Mouse (Mus musculus): ENCODE measurements around the gene Fosl1. TPM values are rescaled to one million over a fixed set of nuclear protein-coding genes. Genes with fewer than 3 reads are reported as not detected.

Gene Fosl1
- total RNA-seq, 2 experiments from 2014 or later, result not detected

GRCm38 (mm10) chr19:5424092-5424781 lies 23.1 kb upstream of the Fosl1 start:
- 0 out of 2 replicates have a peak, but pooled peaks have one; percentile 5 for ATAC-seq (replicated peaks; ENCODE audit: low FRiP score, poor library complexity, severe bottlenecking)

DNA sequence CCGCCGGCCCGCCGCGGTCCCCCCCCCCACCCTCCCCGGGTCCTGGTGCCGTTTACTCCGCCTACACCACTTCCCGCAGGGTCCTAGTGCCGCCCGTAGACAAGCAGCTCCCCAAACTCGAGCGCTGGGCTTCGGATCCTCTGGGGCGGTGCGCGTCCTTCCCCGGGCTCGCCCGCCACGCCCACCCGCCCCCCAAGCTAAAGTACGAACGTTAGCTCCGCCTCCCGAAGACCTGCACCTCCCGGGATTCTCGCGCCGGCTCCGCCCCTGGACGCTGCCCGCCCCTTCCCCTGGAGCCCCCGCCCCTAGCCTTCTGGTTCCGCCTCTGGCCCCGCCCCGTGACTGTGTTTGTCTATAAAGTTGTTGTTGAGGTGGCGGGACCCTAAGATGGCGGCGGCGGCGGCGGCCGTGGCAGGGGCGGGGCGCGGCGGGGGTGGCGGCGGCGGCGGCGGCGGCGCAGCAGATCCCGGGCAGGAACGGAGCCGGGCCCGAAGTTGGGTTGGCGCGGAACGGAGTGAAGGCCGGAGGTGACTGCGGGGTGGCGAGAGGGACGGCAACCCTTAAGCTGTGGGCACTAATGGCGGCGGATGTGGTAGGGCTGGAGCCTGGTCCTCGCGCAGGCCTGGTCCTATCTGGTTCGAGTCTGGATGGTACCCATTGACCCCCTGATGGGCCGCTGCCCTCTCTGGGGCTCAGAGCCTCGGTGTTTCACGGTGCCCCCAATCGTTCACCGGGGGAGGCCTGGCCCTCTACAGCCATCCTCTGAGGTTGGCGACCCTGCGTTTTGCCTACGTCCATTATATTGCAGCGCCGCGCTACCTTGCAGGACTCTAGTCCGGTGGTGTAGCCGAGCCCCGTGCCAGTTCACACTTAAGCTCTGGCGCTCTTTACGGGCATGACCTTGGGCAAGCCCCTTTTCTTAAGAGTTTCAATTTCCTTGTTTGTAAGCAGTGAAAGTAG lies 22.3 kb upstream of the Fosl1 start, which contains the start of the genes Drap1 and AI837181:
TSS of gene Drap1 (minus strand) at position 198 of the 960 bp plus-strand sequence.
TSS of gene AI837181 (plus strand) at position 363 of the 960 bp plus-strand sequence.
- ATAC-seq (replicated peaks; ENCODE audit: low FRiP score, poor library complexity, severe bottlenecking), result peak; percentile 78

DNA sequence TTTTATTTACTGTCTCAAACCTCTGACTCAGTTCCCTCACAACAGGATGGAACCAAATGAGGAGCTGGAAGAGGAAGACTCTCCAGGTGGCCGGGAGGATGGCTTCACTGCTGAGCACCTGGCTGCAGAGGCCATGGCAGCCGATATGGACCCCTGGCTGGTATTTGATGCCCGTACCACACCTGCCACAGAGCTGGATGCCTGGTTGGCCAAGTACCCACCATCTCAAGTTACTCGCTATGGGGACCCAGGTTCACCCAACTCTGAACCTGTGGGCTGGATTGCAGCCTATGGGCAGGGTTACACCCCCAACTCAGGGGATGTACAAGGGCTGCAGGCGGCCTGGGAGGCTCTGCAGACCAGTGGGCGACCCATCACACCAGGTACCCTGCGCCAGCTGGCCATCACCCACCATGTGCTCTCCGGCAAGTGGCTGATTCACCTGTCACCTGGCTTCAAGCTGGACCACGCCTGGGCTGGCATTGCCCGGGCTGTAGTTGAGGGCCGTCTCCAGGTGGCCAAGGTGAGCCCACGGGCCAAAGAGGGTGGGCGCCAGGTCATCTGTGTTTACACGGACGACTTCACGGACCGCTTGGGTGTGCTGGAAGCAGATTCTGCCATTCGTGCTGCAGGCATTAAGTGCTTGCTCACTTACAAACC lies 21.3 kb upstream of the Fosl1 start:
- no peak; the same call in 1 of the 2 replicates for ATAC-seq (replicated peaks; ENCODE audit: low FRiP score, poor library complexity, severe bottlenecking)

GRCm38 (mm10) chr19:5426640-5427290 lies 20.6 kb upstream of the Fosl1 start:
- ATAC-seq (replicated peaks; ENCODE audit: low FRiP score, poor library complexity, severe bottlenecking), result no peak

- ATAC-seq (replicated peaks; ENCODE audit: low FRiP score, poor library complexity, severe bottlenecking), result no peak
These were observed 19.3 kb upstream of the Fosl1 start for GRCm38 (mm10) chr19:5428083-5428482.

- ATAC-seq (replicated peaks; ENCODE audit: low FRiP score, poor library complexity, severe bottlenecking), result no peak
These were observed 18.1 kb upstream of the Fosl1 start for GRCm38 (mm10) chr19:5429219-5429618.

DNA sequence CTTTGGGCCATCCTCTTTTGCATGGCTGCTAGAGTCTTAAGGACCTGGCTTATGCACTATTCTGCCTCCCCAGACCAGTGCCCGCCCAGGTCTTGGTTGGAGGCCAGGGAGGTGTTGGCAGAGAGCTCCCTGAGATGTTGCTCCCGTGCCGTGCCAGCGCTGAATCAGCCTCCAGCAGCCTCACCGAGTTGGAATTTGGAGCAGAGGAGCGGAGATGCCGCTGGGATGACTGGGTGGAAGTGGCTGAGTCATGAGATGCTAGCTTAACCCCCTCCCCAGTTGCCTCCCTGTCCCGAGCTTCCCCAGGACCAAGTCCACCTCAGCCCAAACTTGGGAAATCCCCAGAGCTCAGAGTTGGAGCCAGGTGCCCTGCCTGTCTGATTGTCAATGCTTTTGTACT lies 17.5 kb upstream of the Fosl1 start:
- ATAC-seq (replicated peaks; ENCODE audit: low FRiP score, poor library complexity, severe bottlenecking), result no peak

GRCm38 (mm10) chr19:5430408-5430807 lies 16.9 kb upstream of the Fosl1 start:
- no peak for ATAC-seq (replicated peaks; ENCODE audit: low FRiP score, poor library complexity, severe bottlenecking)

DNA sequence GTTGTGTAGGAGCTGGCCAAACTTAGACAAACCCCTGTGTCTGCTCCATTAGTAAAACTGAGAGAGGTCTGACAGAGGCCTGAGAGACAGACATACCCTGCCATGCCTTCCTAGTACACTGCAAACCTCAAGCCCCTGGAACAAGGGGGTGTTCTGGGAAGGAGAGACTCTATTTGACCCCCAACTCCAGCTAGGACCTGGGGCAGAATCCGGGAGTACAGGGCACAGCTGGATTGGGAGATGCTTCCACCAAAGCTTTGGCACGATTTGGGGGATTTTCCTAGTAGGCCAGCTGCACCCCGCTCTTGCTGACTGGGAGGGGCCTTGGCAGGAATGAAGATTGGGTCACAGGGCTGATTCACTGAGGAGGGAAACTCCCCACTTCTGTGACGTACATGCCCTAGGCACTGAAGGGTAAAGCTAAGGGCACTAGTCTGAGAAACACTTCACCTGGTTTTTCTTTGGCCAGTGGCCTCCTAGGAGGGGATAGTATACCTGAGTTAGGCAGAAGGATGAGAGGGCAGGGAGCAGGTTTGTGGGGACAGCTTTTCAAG lies 15.4 kb upstream of the Fosl1 start:
- ATAC-seq (replicated peaks; ENCODE audit: low FRiP score, poor library complexity, severe bottlenecking), result no peak

DNA sequence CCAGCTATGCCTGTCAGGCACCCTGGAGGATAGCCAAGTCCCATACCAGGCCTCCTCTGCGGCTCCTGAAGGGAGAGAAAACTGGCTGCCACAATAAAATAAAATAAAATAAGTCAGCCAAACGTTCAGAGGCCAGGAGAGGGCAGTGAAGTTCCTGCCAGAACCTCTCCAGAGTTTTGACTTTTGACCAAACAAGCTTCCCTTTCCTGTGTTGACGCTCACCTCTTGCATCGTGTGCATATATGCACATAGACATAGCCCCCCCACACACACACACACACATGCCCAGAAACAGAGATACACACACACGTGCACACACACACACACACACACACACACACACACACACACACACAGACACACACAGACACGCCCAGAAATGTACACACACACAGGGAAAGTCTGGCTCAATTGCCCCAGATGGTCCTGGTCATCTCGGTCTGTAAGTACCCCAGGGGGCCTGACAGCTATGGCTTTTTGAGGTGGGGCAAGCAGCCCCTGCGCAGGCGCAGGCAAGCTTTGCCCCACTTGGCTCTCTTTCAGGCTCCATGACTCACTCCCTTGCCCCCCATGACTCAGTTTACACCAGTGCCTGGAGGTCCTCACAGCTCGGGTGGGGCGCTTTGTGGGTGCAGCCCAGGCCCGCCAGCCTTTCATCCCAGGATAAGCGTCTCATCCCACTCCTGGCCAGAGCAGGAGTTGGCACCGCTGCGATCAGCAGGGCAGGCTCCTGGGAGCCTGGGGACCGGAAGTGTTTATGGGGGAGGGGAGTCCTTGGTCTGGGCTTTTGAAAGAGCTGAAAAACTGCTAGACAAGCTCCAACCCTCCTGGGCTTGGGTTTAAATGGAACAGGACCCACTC lies 14.1 kb upstream of the Fosl1 start:
- ATAC-seq (replicated peaks; ENCODE audit: low FRiP score, poor library complexity, severe bottlenecking), result no peak; the same call in 1 of the 2 replicates

DNA sequence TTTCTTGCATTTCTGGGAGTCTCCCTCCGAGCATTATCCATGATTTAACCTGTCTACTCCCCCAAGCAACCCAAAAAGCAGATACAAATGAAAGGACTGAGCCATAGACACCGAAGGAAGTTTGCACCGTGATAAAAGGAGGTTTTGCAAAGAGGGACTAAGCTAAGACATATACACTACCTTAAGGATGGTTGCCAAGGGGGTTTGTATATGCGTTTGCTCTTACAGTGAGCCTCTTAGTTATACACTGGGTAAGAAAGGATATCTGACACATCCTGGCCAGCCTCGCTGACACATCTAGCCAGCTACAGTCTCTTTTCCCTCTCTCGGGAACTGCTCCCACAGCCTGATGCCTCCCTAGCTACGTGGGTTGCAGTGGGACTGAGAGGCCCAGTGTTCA lies 13.4 kb upstream of the Fosl1 start:
- no peak for ATAC-seq (replicated peaks; ENCODE audit: low FRiP score, poor library complexity, severe bottlenecking)

- no peak for ATAC-seq (replicated peaks; ENCODE audit: low FRiP score, poor library complexity, severe bottlenecking)
These were observed 2.9 kb upstream of the Fosl1 start for GRCm38 (mm10) chr19:5444371-5444908.

DNA sequence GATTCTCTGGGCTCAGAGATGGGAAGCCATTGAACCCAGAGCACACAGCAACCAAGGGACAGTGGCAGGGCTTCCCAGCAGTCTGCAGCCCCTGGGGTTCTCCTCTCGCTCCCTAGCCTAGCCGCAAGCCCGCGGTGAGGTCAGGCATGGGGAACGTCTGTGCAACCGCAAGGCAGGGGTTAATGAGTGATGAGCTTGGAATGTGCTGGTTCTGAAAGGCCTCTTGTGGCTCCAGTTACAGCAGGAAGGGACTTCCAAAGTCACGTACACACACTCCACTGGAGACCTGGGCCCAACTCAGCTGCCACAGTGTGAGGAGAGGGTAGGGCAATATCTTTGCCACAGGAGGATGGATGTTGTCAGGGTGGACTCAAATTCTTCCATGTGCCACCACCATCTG lies 2.4 kb upstream of the Fosl1 start:
- no peak for ATAC-seq (replicated peaks; ENCODE audit: low FRiP score, poor library complexity, severe bottlenecking)

DNA sequence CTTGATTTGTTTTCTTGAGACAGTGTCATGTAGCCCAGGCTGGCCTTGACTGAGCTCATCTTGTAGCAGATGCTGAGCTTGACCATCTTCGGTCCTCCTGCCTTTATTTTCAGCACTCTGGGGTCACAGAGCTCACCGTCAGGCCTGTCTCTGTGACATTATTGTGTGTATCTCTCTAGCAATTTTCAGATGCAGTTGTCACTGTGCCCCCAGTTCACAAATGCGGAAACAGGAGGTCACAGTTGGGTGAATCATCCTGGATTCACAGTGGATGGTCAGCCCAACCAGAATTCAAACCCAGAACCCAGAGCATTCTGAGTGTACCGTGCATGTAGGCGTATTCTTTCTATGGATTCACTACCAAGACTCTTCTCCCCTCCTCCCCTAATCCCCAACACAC lies 1.6 kb upstream of the Fosl1 start:
- no peak for ATAC-seq (replicated peaks; ENCODE audit: low FRiP score, poor library complexity, severe bottlenecking)

GRCm38 (mm10) chr19:5448354-5449150 lies 1.2 kb downstream of the Fosl1 start:
- ATAC-seq (replicated peaks; ENCODE audit: low FRiP score, poor library complexity, severe bottlenecking), result peak; percentile 87

- no peak for ATAC-seq (replicated peaks; ENCODE audit: low FRiP score, poor library complexity, severe bottlenecking)
These were observed 2.3 kb downstream of the Fosl1 start for GRCm38 (mm10) chr19:5449673-5450072.

- no peak for ATAC-seq (replicated peaks; ENCODE audit: low FRiP score, poor library complexity, severe bottlenecking)
These were observed 4.4 kb downstream of the Fosl1 start for GRCm38 (mm10) chr19:5451766-5452165.

Measured in erythroblast, adult 5-6 weeks (primary cell).